8 mouse cellular contexts compared by ENCODE assay signal in genomic region chr15:83150073-83150442, GRCm38 (mm10). TPM values are rescaled to one million over a fixed set of nuclear protein-coding genes. Genes with fewer than 3 reads are reported as not detected.
A peak's percentile ranks its signal among the peaks of the same experiment; 100 is the strongest.
DNase-seq lines count a peak whose midpoint lies in the region; ATAC-seq and TF ChIP-seq lines count a peak whose summit lies in the region.

No protein-coding gene starts in this region.

- H3K9ac ChIP-seq in neural tube, embryonic 11.5 days (ENCODE audit: low read length), result no peak overlapping the region; the same call in 1 of the 2 replicates
- H3K9ac ChIP-seq in liver, embryonic 11.5 days (ENCODE audit: low read depth, low read length), result peak overlapping the region; percentile 7; the same call in 1 of the 2 replicates
- 0 out of 2 replicates have a peak overlapping the region, but pooled peaks have one; percentile 23 for H3K9ac ChIP-seq in stomach, postnatal 0 days (ENCODE audit: low read length)

- no peaks in the 10 kb centered on the region for H3K9me3 ChIP-seq in erythroblast, embryonic 14.5 days (ENCODE audit: control insufficient read depth, low read length)
- no peaks in the 10 kb centered on the region for H3K9me3 ChIP-seq in neural tube, embryonic 11.5 days (ENCODE audit: control insufficient read depth, low read length)
- no peaks in the 10 kb centered on the region for H3K9me3 ChIP-seq in liver, embryonic 11.5 days (ENCODE audit: control insufficient read depth, low read length)
- no peaks in the 10 kb centered on the region for H3K9me3 ChIP-seq in stomach, postnatal 0 days (ENCODE audit: control insufficient read depth, low read length)

- WGBS in neural tube, embryonic 11.5 days, result 26% methylated on average over 3 of the region's 3 CpGs
- 24% methylated on average over 3 of the region's 3 CpGs for WGBS in liver, embryonic 11.5 days
- WGBS in stomach, postnatal 0 days, result 21% methylated on average over 3 of the region's 3 CpGs

- 0 out of 2 replicates have a peak overlapping the region, but pooled peaks have one; percentile 19 for H3K4me2 ChIP-seq in neural tube, embryonic 11.5 days (ENCODE audit: low read depth)
- peak overlapping the region; percentile 36; the same call in 1 of the 2 replicates for H3K4me2 ChIP-seq in liver, embryonic 11.5 days
- H3K4me2 ChIP-seq in stomach, postnatal 0 days (replicated peaks; ENCODE audit: low read depth), result peak overlapping the region; percentile 45

- peak overlapping the region; percentile 45 for H3K4me3 ChIP-seq in erythroblast, embryonic 14.5 days (replicated peaks)
- peak overlapping the region; percentile 76; the same call in 1 of the 2 replicates for H3K4me3 ChIP-seq in neural tube, embryonic 11.5 days (ENCODE audit: low read depth, low read length)
- H3K4me3 ChIP-seq in liver, embryonic 11.5 days (ENCODE audit: low read depth, low read length), result no peak overlapping the region
- peak overlapping the region; percentile 18 for H3K4me3 ChIP-seq in stomach, postnatal 0 days (ENCODE audit: low read depth, low read length)

- TF ChIP-seq CTCF in stomach, postnatal 0 days (IDR thresholded peaks at IDR 0.05; ENCODE audit: low read depth), result no peak

- no peak for TF ChIP-seq EP300 in stomach, postnatal 0 days (optimal IDR thresholded peaks at IDR 0.05)

- no peak for ATAC-seq in erythroblast, adult 5-6 weeks (replicated peaks; ENCODE audit: low FRiP score, poor library complexity, severe bottlenecking)
- no peak for ATAC-seq in neural tube, embryonic 11.5 days (ENCODE audit: insufficient read depth, low FRiP score, low TSS enrichment)
- no peak for ATAC-seq in liver, embryonic 11.5 days (replicated peaks; ENCODE audit: low FRiP score)
- ATAC-seq in stomach, postnatal 0 days (ENCODE audit: low FRiP score, low TSS enrichment), result no peak

- H3K36me3 ChIP-seq in erythroblast, embryonic 14.5 days (ENCODE audit: control insufficient read depth), result peaks cover 65% of the 10 kb centered on the region
- H3K36me3 ChIP-seq in neural tube, embryonic 11.5 days (ENCODE audit: control insufficient read depth, insufficient read depth, low read length), result peaks cover 4% of the 10 kb centered on the region; the same call in 1 of the 2 replicates
- H3K36me3 ChIP-seq in liver, embryonic 11.5 days (ENCODE audit: control insufficient read depth, insufficient read depth, low read length), result peaks cover 8% of the 10 kb centered on the region; the same call in 1 of the 2 replicates
- H3K36me3 ChIP-seq in stomach, postnatal 0 days (ENCODE audit: control insufficient read depth, insufficient read depth, low read length), result peaks cover 3% of the 10 kb centered on the region; the same call in 1 of the 2 replicates

- H3K4me1 ChIP-seq in erythroblast, embryonic 14.5 days (ENCODE audit: control insufficient read depth), result peaks cover 51% of the 10 kb centered on the region
- peaks cover 5% of the 10 kb centered on the region; the same call in 1 of the 2 replicates for H3K4me1 ChIP-seq in neural tube, embryonic 11.5 days (ENCODE audit: control insufficient read depth, insufficient read depth, low read length)
- H3K4me1 ChIP-seq in liver, embryonic 11.5 days (replicated peaks; ENCODE audit: control insufficient read depth, insufficient read depth, low read length), result peaks cover 8% of the 10 kb centered on the region; the same call in 1 of the 2 replicates
- peaks cover 4% of the 10 kb centered on the region; the same call in 1 of the 2 replicates for H3K4me1 ChIP-seq in stomach, postnatal 0 days (replicated peaks; ENCODE audit: control insufficient read depth, insufficient read depth)

- no peak for DNase-seq in neural tube, embryonic 11.5 days (ENCODE audit: low spot score)
- DNase-seq in neural tube, embryonic 10.5 days (ENCODE audit: extremely low spot score, low spot score), result no peak
- no peak for DNase-seq in liver, embryonic 11.5 days (ENCODE audit: low spot score)
- no peak for DNase-seq in stomach, postnatal 0 days (ENCODE audit: low spot score)
- no peak for DNase-seq in adrenal gland, postnatal 10 days
- DNase-seq in embryo, embryonic 10.5 days (ENCODE audit: low spot score), result no peak

- H3K27me3 ChIP-seq in erythroblast, embryonic 14.5 days (ENCODE audit: control insufficient read depth), result no peaks in the 10 kb centered on the region
- no peaks in the 10 kb centered on the region for H3K27me3 ChIP-seq in neural tube, embryonic 11.5 days (ENCODE audit: control insufficient read depth, insufficient read depth, low read length)
- no peaks in the 10 kb centered on the region for H3K27me3 ChIP-seq in liver, embryonic 11.5 days (replicated peaks; ENCODE audit: control insufficient read depth, insufficient read depth, low read length)
- no peaks in the 10 kb centered on the region for H3K27me3 ChIP-seq in stomach, postnatal 0 days (ENCODE audit: control insufficient read depth, insufficient read depth, low read length)

- peak overlapping the region; percentile 89 for H3K27ac ChIP-seq in neural tube, embryonic 11.5 days (ENCODE audit: low read depth, low read length)
- H3K27ac ChIP-seq in liver, embryonic 11.5 days (ENCODE audit: low read depth, low read length), result peak overlapping the region; percentile 73
- H3K27ac ChIP-seq in stomach, postnatal 0 days (replicated peaks), result peak overlapping the region; percentile 99

RNA-seq across cellular contexts. Expression of gene Poldip3, which starts 0.9 kb away (rescaled TPM):
- 7.8 and 8.4 TPM in 2 replicates for polyA plus RNA-seq in erythroblast, embryonic 14.5 days (2012)
- total RNA-seq in erythroblast, adult 5-6 weeks (2015; ENCODE audit: low replicate concordance), result 27.4 and 35.7 TPM in 2 replicates
- total RNA-seq in erythroblast, adult 5-6 weeks (2017; ENCODE audit: low replicate concordance), result 52.5 and 62.3 TPM in 2 replicates
- 180 and 196 TPM in 2 replicates for polyA plus RNA-seq in neural tube, embryonic 11.5 days (2014; fragmentation: Nextera tagmentation; extraction: Ambion mirVana)
- polyA plus RNA-seq in liver, embryonic 11.5 days (2014; fragmentation: Nextera tagmentation; extraction: Ambion mirVana), result 117 and 127 TPM in 2 replicates
- 56.3 and 58.7 TPM in 2 replicates for polyA plus RNA-seq in stomach, postnatal 0 days (2015; fragmentation: Nextera tagmentation; extraction: Ambion mirVana)
- 10 to 100 TPM; 85.1 to 90.9 TPM for total RNA-seq in adrenal gland, postnatal 10 days (2021)

RNA-seq across cellular contexts. Expression of gene Cyb5r3, which starts 22.3 kb away (rescaled TPM):
- 42.0 and 57.2 TPM in 2 replicates for polyA plus RNA-seq in erythroblast, embryonic 14.5 days (2012)
- 71.7 and 84.2 TPM in 2 replicates for total RNA-seq in erythroblast, adult 5-6 weeks (2015; ENCODE audit: low replicate concordance)
- 40.7 and 52.0 TPM in 2 replicates for total RNA-seq in erythroblast, adult 5-6 weeks (2017; ENCODE audit: low replicate concordance)
- 175 and 179 TPM in 2 replicates for polyA plus RNA-seq in neural tube, embryonic 11.5 days (2014; fragmentation: Nextera tagmentation; extraction: Ambion mirVana)
- 210 and 219 TPM in 2 replicates for polyA plus RNA-seq in liver, embryonic 11.5 days (2014; fragmentation: Nextera tagmentation; extraction: Ambion mirVana)
- polyA plus RNA-seq in stomach, postnatal 0 days (2015; fragmentation: Nextera tagmentation; extraction: Ambion mirVana), result 117 and 145 TPM in 2 replicates
- total RNA-seq in adrenal gland, postnatal 10 days (2021), result 100 to 1,000 TPM; 176 to 199 TPM

RNA-seq across cellular contexts. Expression of gene Rrp7a, which starts 27.5 kb away (rescaled TPM):
- 3.3 and 5.1 TPM in 2 replicates for polyA plus RNA-seq in erythroblast, embryonic 14.5 days (2012)
- total RNA-seq in erythroblast, adult 5-6 weeks (2015; ENCODE audit: low replicate concordance), result 3.3 and 13.0 TPM in 2 replicates
- 9.1 and 30.8 TPM in 2 replicates for total RNA-seq in erythroblast, adult 5-6 weeks (2017; ENCODE audit: low replicate concordance)
- 64.0 and 78.6 TPM in 2 replicates for polyA plus RNA-seq in neural tube, embryonic 11.5 days (2014; fragmentation: Nextera tagmentation; extraction: Ambion mirVana)
- 71.1 and 77.6 TPM in 2 replicates for polyA plus RNA-seq in liver, embryonic 11.5 days (2014; fragmentation: Nextera tagmentation; extraction: Ambion mirVana)
- 39.9 and 44.8 TPM in 2 replicates for polyA plus RNA-seq in stomach, postnatal 0 days (2015; fragmentation: Nextera tagmentation; extraction: Ambion mirVana)
- 10 to 100 TPM; 75.1 to 75.6 TPM for total RNA-seq in adrenal gland, postnatal 10 days (2021)
